Mouse (Mus musculus): ENCODE results near the gene Fbn1.

- TF ChIP-seq TCF12 (IDR thresholded peaks at IDR 0.05; ENCODE audit: low read depth, low read length) (no peak), CTCF (conservative IDR thresholded peaks at IDR 0.05 in 1 of 2, IDR thresholded peaks at IDR 0.05 in 1 of 2; ENCODE audit: low read depth in 2 of 2, low read length in 2 of 2) (no peak), BHLHE40 (IDR thresholded peaks at IDR 0.05; ENCODE audit: low read depth, low read length) (no peak), USF2 (conservative IDR thresholded peaks at IDR 0.05; ENCODE audit: low read depth, low read length) (no peak), POLR2A (IDR thresholded peaks at IDR 0.05; ENCODE audit: low read depth, low read length) (no peak), SMC3 (IDR thresholded peaks at IDR 0.05; ENCODE audit: low read depth, low read length) (no peak), GABPA (IDR thresholded peaks at IDR 0.05; ENCODE audit: insufficient replicate concordance, low read depth, low read length) (no peak), ZNF384 (IDR thresholded peaks at IDR 0.05; ENCODE audit: low read depth, low read length) (no peak)
Measured at GRCm38 (mm10) chr2:125369666-125370065, 138.1 kb downstream of the Fbn1 start.
